Mouse (Mus musculus) spleen, postnatal 36 days (tissue): ENCODE measurements around the gene Itgae.

ENCODE experiments used
- DNase-seq, 2 experiments: peaks; one replicate each; pipeline ENCODE4 v3.0.0; 2022; ENCODE audit warnings: low spot score in 2 of 2, mixed read lengths in 1 of 2

Itgae gene

GRCm38 (mm10) chr11:73090283-73090682, at the start of gene Itgae:
Gene Itgae (plus strand): TSS chr11:73090583.
- no peak for DNase-seq

- no peak for DNase-seq
Observed at GRCm38 (mm10) chr11:73044229-73044755, 46.1 kb upstream of the Itgae start.

GRCm38 (mm10) chr11:73044789-73045188, 45.6 kb upstream of the Itgae start:
- DNase-seq, result no peak

- DNase-seq, result peak; percentile 96 to 97
Observed at GRCm38 (mm10) chr11:73047542-73047996, 42.8 kb upstream of the Itgae start, which contains the start of gene Ncbp3. Gene Ncbp3 (plus strand): TSS chr11:73047783.

GRCm38 (mm10) chr11:73048030-73048876, 42.1 kb upstream of the Itgae start:
- DNase-seq, result peak; percentile 62 to 64

GRCm38 (mm10) chr11:73049335-73049734, 41.0 kb upstream of the Itgae start:
- DNase-seq, result peak; percentile 21 to 61

- DNase-seq, result no peak
Observed at GRCm38 (mm10) chr11:73052795-73053194, 37.6 kb upstream of the Itgae start.

- no peak for DNase-seq
Observed at GRCm38 (mm10) chr11:73057701-73058100, 32.7 kb upstream of the Itgae start.

- no peak for DNase-seq
Observed at GRCm38 (mm10) chr11:73059630-73060029, 30.8 kb upstream of the Itgae start.

GRCm38 (mm10) chr11:73061413-73061812, 29.0 kb upstream of the Itgae start:
- DNase-seq, result no peak

GRCm38 (mm10) chr11:73071839-73072238, 18.5 kb upstream of the Itgae start:
- no peak for DNase-seq

- DNase-seq, result no peak
Observed at GRCm38 (mm10) chr11:73076295-73076694, 14.1 kb upstream of the Itgae start.

GRCm38 (mm10) chr11:73076733-73077132, 13.7 kb upstream of the Itgae start:
- DNase-seq, result no peak

GRCm38 (mm10) chr11:73077211-73077720, 13.1 kb upstream of the Itgae start:
- DNase-seq, result no peak

- DNase-seq, result no peak
Observed at GRCm38 (mm10) chr11:73078615-73079014, 11.8 kb upstream of the Itgae start.

- DNase-seq, result no peak
Observed at GRCm38 (mm10) chr11:73080306-73080705, 10.1 kb upstream of the Itgae start.

GRCm38 (mm10) chr11:73084303-73084702, 6.1 kb upstream of the Itgae start:
- DNase-seq, result peak; percentile 41 to 42

- DNase-seq, result no peak
Observed at GRCm38 (mm10) chr11:73084804-73085231, 5.6 kb upstream of the Itgae start.

GRCm38 (mm10) chr11:73085391-73085790, 5.0 kb upstream of the Itgae start:
- no peak for DNase-seq

- DNase-seq, result no peak
Observed at GRCm38 (mm10) chr11:73087700-73088480, 2.5 kb upstream of the Itgae start.

GRCm38 (mm10) chr11:73090826-73091225, 443 bp downstream of the Itgae start:
- no peak for DNase-seq

GRCm38 (mm10) chr11:73092057-73092456, 1.7 kb downstream of the Itgae start:
- no peak for DNase-seq
